Mouse (Mus musculus) kidney, postnatal 14 days (tissue): ENCODE results near the gene Peak1.
A peak's percentile ranks its signal among the peaks of the same experiment; 100 is the strongest.

Source experiments
- DNase-seq: peaks from one replicate; pipeline ENCODE4 v3.0.0; 2022; ENCODE audit warnings: mixed read lengths

The Peak1 gene

DNA sequence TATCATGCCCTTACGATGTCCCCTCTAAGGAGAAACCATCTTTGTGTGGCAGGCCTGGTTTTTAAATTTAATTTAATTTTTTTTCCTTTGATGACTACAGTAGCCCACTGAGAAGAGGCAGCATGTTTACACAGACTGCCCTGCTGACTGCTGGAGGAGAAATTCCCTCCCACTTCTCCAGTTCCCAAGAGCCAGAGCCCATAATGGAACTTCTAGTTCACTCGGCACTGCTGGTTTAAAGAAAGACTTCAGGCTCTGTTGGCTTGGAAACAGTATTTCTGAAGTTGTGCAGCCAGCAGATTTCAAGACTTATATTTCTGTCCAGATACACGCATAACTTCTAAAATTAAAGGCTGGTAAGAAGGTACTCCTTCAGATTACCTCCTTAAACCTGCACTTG is 175.2 kb downstream of the Peak1 start:
- DNase-seq: no peak

DNA sequence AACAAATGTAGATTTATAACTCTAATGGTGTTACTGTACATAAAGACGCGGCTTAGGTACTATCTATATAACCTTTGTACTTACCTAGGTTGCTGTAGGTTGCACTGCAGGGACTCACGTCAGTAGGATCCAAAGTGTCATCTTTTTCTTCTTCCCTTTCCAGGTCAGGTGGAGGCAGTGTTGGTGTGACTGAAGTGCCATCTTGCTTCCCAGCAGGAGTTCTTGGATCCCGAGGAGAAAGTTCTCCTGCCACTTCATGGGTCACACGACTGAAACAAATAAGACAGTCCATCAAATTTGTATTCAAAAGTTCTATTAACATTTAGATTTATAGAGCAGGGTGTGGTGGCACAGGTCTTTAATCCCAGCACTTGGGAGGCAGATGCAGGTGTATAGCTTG is 176.8 kb downstream of the Peak1 start:
- DNase-seq: no peak

DNA sequence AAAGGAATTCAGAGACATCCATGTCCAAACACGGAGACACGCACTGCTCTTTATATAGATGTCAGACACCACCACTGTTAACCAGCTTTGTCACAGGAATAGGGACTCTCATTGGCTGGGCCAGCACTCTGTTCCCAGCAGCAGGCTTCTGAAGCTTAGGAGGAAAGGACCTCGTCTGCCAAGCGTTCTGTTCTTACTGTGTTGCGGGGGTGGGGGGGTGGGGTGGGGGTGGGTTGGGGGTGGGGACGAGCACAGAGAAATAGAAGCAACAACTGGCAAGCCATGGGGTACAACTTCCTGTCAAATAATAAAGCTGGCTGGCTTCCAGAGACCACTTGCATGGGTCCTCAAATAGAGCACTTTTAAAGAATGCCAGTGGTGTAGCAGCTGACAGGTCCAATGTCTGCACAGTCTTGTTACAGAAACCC is 182.0 kb downstream of the Peak1 start:
- DNase-seq: no peak

DNA sequence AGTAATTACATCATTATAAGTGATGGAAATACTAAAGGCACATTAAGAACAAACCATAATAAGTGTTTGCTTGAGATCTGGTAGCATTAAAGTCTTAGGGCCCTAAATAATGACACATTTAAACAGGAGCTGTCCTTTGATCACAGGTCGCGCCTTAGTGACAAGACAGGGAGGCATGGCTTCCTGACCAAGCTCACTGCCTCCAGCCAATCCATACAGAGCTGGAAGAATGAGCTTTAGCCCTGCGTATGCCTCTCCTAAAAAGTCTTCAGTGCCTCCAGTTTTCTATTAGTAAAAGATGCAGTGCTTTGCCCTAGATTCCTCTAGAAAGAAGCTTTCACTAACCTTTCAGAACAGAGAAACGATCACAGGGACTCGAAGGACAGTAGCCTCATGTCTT is 182.6 kb downstream of the Peak1 start:
- no peak for DNase-seq

DNA sequence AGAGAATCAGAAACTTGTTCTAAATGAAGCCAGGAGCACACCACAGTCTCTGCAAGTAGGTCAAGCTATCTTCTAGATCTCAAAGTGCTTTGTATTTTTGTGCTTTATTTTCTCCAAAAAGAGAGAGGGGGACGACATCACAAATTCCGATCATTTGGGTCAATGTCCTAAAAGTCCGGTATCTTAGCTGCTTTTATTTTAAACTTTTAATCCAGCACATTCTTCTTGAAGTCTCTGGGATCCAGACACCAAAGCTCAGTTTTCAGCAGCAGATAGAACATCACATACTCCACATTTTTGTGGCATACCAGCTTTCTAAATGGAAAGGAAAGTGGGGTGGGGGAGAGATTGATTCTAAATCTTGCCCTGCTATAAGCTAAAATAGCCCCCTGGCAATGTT is 183.3 kb downstream of the Peak1 start:
- no peak for DNase-seq

DNA sequence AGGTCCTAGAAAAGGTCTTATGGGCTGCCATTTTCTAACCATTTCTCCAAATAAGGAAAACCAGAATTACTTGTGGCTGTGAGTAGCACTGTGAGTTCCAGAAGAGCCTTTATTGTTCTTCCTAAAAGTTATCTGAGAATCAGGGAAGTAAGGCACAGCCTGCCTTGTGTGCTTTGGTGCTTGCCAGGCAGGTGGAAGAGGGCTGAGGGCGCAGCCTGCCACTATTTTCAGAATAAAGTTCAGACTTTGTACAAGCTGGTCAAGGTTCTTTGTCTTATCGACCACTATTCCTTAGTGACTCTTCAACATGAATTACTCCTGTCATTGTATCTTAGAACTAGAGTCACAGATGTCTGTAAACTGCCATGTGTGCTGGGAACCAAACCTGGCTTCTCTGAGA is 184.6 kb downstream of the Peak1 start:
- DNase-seq: no peak

DNA sequence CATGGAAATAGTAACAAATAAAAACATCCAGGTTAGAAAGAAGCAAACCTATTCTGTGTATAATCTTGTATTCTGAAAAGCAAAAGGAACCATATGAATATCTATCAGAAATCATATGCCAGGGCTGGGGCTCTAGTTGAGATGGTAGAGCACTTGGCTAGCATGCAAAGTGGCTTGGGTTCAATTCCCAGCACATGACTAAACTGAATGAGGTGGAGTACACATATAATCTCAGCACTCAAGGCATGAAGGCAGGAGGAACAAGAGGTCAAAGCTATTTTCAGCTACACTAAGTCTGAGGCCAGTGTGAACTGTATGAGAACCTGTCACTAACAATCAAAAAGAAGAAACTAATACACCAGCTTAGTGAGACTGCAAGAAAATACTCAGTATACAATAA is 187.0 kb downstream of the Peak1 start:
- no peak for DNase-seq

DNA sequence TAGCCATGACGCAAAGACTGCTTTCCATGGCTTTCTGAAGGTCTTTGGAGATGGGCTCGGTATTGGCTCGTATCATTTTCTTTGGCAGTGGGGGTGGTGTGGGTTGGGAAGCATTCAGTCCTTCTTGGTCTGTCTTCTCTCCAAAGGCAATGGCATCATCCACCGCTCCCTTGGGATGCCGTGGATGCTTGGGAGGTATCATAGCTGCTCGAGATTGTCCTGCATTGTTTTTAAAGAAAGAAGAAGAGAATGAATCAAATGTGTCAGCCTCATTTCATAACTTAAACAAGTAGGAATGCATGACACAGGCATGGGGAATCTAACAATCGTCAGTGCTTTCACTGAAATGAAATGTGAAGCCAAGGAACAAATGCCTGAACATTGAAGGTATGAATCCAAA is 190.2 kb downstream of the Peak1 start:
- DNase-seq: no peak

DNA sequence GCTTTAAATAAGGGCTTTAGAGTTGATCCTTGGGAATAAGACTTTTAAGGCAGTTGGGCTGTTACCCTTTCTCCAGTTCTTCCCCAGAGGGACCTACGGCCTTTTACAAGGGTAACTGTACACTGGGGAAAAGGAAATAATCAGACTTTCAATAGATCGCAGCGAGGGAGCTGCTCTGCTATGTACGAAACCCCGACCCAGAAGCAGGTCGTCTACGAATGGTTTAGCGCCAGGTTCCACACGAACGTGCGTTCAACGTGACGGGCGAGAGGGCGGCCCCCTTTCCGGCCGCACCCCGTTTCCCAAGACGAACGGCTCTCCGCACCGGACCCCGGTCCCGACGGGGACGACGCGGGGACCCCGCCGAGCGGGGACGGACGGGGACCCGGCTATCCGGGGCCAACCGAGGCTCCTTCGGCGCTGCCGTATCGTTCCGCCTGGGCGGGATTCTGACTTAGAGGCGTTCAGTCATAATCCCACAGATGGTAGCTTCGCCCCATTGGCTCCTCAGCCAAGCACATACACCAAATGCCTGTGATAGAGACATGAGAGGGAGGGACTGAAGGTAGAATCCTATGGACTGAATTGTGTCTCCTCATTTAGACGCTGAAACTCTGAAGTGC is 194.3 kb downstream of the Peak1 start:
- peak; percentile 71 for DNase-seq

DNA sequence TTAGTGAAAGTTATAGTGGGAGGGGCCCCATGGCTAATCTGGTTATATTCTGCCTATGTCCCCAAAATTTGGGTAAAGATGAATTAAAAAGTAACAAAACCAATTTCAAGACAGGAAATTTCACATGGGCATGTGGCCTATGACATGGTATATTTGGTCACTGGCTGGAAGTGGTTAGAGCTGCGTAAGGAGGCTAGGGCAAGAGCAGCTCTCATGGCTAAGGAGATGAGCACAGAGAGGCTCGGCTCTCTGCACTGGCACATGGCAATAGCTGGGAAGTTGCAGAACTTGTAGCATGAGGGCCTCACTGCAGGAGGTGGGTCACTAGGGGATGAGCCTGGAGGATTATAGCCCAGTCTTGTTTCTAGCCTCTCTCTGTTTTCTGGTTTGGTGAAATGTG is 199.0 kb downstream of the Peak1 start:
- DNase-seq: no peak

DNA sequence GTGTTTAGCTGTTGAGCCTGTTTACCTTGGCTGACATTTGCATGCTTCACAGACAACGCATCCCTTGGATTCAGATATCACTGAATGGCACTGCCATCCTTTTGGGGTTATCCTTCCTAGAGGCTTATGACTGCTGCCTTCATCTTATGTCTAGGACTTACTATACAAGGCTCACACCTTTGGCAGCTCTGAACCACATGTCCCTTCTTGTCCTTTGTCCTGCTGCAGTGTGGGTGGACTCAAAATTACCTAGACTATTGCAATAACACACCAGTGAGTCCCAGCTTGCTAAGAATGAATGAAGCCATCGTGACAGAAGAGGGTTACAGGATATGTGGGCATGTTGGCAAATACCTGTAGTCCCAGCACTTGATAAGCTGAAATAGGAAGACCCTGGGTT is 199.8 kb downstream of the Peak1 start:
- DNase-seq: no peak

DNA sequence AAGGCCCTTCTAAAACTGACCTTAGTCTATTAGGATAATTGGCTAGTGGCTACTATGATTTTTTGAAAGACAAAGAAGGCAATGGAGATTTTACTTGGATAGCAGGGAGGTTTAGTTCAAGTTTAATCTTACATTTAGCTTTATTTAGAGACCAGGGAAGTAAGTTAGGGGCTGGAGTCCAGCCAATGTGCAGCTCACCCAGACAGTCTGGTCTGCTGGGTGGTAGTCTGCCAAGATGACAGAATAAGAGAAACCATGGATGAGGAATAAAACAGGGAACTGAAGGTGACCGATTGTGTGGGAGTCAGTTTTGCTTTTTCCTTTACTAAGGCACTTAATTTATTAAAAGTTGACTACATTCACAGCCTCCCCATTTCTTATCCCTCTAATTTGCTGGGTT is 200.5 kb downstream of the Peak1 start:
- no peak for DNase-seq

DNA sequence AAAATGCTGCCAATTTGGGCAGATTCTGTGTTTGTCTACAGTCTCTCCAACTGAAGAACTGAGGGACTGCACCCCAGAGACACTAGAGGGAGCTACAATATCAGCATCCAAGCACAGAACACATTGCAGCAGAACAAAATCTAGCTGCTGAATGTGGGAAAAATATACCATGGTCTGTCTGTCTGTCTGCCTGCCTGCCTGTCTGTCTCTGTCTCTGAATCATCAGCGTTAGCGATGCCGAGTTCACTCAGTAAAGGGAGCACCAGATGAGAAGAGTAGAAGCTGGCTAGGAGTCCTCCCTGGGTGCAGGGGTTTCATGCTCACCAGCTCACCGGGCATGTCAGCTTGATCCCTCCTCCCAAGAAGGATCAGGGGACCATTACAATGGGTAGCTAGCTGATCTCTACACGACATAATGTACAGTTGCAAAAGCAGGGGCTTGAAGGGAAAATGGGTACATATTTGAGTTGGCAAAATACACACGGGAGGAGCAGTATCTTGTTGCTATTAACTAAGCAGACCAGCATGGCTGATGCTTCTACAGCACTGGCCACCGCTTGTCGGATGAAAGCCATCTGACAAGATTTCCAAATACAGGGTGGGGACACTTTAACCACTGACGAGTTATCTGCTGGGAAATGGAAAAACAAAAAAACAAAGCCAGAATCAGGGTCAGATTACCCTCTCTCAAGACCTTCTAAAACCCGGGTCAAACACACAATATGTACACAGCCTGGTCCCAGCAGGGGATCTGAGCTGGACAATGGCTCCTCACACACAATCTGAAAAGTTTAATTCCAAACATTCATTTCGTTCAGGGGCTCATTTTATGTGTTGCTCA is 204.2 kb downstream of the Peak1 start:
- peak; percentile 64 for DNase-seq

DNA sequence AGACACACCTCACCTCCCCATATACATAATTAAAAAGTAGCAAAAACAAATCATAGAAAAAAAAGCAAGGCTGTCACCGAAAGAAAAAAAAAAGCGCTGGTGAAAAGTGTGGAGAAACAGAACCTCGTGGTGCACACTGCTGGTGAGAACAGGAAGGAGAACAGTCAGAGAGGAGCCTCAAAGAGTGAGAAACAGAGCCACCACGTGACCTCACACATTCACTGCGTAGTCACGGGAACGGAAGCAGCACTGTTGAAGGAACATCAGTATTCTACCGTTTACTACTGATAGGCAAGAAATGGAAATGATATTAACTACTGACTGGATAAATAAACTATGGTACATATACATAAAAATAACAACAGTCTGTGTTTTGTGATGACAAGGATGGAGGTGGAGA is 209.1 kb downstream of the Peak1 start:
- DNase-seq: no peak

DNA sequence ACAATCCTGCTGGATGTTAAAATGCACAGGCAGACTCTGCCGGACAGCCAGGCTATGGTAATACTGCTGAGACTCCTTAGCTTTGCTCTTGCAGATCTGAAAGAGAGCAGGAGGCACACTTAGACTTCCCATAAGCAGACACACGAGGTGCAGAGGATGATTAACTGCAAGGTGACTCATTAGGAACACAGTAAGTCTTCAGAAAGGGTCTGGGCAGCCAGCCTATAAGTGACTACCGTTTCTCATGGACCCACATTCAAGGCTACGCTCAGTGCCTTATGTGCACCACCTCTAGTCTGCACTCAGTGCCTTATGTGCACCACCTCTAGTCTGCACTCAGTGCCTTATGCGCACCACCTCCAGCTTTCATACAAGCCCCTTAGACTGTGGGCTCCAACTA is 210.4 kb downstream of the Peak1 start:
- DNase-seq: no peak

DNA sequence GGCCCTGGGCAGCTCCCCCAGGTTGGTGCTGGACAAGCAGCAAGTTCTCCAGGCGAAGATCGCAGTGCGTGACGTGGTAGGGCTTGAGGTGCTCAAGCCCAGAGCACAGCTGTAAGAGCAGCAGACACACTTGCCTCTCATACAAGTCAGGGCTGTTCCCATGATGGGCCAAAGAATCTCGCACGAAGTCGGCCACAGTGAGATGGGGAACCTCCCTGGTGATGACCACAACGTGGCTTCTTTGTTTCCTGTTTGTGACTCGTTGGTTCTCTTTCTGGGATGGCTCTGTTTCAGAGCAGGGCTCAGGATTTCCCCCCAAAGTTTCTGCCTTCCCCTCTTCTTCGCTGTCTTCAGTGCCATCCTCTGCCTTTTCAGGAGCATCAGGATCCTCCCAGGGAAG is 210.8 kb downstream of the Peak1 start:
- no peak for DNase-seq

DNA sequence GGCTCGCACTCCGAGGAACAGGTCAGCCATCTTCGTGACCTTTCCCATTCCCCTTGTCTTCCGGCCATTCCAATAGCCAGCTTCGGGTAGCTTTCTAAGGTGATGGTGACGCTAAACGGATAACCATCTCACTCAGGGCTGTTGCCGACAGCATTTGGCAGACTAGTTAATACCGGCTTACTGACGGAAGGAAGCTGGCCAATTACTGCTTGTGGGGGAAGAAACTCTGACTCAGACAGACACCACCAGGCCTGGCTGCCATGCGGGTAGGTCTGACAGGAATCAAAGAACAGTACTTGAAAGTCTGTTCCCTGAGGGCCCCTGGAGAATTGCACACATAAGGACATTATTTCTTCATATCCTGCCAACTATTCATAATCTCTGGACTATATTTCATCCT is 212.5 kb downstream of the Peak1 start:
- no peak for DNase-seq

DNA sequence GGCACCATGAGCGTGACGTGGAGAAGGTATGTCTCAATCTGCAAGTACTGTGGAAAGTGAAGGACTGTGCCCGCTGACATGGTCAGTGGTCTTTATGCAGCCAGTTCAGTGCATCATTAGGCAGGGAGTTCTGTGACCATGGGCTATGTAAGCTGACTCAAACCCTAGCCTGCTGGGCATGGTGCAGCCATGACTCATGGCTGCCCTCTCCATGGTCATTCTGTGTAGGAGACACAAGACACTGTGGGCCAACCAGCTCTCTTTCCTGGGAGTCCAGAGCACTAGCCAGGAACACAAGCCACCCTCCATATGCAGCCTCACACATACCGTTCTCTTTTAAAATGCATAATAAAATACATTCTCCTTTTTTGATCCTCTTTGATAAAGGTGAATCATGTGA is 213.6 kb downstream of the Peak1 start:
- no peak for DNase-seq

DNA sequence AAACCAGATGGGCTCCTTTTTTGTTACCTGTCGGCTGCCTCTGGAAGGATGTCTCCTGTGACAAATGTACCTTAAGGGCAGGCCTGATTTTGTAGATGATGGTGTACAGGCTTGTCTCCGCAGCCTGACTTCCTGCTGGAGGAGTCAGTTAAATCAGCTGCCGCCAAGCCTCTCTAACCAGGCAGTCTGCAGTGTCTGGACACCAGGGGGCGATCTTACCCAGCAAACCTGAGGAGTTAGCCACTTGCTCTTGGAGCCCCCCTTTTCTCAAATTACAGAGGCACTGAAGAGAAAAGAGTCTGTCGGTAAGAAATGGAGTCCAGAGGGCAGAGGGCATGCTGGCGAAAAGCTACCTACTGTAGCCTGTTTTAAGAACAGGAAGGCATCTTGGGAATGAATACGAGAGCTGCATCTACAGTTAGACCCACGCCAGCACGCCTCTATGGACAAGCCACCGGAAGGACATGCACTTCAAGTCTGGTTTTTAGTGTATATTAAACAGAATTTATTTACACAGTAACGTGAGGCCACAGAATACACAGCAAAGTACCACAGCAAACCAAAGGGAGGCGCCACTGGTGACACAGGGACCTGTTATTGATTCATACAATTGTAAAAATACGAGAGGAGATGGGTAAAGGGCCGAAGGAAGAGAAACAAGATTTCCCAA is 217.1 kb downstream of the Peak1 start:
- peak; percentile 87 for DNase-seq

DNA sequence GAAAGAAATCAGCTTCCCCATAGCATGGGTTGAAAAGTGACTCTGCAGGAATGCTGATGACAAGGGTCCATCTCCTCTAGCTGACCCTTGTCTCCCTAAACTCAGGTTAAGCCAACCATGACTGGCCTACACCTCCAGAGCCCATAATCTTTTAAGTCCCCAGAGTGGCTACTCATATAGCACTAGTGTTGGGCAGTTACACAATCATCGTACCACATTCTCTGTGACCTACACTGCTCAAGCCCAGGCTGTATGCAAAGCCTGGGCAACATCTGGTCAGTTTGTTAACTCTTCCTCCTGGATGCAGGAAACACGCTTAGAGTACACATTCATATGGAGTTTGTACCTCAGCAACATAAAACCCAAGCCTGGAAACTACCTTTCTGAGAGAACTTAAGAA is 217.7 kb downstream of the Peak1 start:
- DNase-seq: no peak

DNA sequence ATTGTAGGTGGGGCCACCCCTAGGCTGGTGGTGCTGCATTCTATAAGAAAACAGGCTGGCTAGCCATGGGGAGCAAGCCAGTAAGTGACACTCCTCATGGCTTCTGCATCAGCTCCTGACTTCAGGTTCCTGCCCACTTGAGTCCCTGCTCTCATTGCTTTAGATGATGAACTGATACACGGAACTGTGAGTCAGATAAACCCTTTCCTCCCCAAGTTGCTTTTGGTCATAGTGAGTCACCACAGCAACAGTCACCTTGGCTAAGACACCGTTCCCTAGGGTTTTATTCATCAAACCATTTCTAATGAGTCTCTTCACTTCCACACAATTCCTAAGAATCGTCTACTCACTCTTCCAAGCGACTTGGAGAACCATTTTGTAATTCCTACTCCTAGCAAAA is 220.9 kb downstream of the Peak1 start:
- no peak for DNase-seq

DNA sequence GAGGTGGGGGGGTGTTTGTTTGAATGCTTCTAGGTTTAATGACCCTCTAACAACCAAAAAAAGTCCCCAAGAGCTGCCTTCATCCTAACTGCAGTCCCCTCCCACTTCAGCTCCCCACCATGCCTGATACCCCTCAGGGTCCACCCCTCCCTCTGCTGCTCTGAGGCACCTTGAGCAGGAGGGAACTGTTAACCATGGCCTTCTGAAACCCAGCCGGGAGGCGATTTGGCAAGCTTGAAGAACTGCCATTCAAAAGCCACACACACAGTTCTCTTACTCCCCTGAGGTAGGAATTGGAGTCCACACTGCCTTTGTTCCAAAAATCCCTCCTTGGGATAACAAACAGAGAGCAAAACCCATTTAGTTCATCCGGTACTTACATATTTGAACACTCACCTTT is 222.7 kb downstream of the Peak1 start:
- no peak for DNase-seq

DNA sequence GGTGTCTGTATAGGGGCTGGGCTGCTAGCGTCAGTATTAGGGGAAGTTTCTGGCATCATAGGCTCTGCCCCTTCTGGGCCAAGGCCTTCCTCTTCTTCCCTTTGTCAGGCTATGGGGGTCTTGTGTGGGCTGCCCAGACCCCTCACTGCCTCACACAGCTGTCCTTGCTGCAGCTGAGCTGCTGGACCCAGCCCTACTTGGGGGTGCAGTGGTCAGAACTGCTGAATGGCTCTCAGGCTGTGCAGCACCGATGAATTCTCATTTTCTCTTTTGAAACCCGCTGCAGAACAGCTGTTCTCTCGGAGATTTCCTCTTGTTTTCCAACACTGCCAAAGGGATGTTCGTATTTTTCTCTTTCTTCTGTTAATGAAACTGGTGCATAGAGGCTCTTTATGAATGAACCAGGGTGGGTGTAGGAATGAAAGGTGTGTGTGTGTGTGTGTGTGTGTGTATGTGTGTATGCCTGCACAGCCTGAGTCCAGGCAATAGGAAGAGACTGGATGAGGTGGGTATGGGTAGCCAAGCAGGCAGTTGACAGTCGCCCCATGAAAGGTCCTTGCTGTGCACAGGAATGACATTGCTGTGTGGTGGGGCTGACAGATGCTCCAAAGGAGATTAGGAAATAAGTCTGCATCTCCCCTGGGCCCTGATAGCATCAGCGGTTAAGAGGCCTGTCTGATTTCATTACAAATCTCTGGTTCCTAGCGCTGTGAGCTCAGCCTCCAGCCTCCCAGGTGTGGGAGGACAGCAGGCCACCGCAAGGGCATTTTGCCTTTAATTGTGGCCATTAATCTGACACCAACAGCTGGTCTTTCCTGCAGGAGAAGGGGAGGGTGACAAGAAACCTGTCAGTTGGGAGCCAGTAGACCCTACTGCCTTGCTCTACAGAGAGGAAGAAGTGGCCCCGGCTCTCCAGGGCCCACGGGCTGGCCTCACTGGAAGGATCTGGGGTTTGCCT is 226.1 kb downstream of the Peak1 start:
- no peak for DNase-seq
